Mouse (Mus musculus): ENCODE data around the gene Gatad2b. TPM values are rescaled to one million over a fixed set of nuclear protein-coding genes. Genes with fewer than 3 reads are reported as not detected.

Gene Gatad2b
- polyA plus RNA-seq, 1 experiment, result 0.37 TPM

DNA sequence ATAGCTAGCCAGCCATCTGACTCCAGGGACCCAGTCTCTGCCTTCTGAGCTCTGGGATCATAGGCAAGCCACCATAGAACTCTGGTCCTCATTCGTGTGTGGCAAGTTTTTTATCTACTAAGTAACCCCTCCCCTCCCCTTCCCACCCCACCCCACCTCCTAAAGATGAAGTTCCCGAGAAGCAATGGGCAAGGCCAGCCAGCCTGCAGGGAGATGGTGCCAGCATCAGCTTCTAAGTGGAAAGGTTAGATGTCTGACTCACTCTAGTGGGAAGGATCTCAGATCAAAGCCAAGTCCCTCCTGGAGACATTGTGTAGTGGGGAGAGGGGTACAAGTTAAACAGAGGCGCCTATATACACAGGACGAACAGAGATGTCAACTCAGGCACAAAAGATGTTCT is 98.0 kb downstream of the Gatad2b start:
- no peaks in the 10 kb centered on the region for H3K9me3 ChIP-seq (ENCODE audit: control insufficient read depth, low read length)
- TF ChIP-seq TAL1 (IDR thresholded peaks at IDR 0.05; ENCODE audit: low read length) (no peak), GATA1 (IDR thresholded peaks at IDR 0.05; ENCODE audit: low read length) (no peak)
- no peak overlapping the region for H3K4me3 ChIP-seq (replicated peaks)
- peaks cover 53% of the 10 kb centered on the region for H3K36me3 ChIP-seq (ENCODE audit: control insufficient read depth)
- peaks cover 34% of the 10 kb centered on the region for H3K27me3 ChIP-seq (ENCODE audit: control insufficient read depth)
- peaks cover 6% of the 10 kb centered on the region for H3K4me1 ChIP-seq (ENCODE audit: control insufficient read depth)

DNA sequence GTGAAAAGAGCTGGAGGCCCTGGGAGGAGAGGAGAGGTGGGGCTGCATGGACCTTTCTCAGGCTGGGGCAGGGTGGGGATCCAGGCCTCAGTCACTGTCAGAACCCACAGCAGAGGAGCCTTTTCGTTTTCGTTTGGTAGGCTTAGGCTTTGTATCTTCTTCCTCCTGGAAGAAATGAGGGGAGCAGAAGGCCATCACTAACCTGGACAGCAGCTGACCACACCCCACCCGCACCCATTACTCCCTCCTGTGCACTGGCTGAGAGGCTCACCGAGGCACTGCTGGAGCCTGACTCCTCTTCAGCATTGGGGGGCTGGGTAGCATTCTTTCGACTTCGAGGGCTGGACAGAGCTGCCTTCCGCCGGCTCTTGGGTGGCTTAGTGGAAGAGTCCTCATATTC is 99.0 kb downstream of the Gatad2b start:
- no peaks in the 10 kb centered on the region for H3K9me3 ChIP-seq (ENCODE audit: control insufficient read depth, low read length)
- no peak for TF ChIP-seq GATA1 (IDR thresholded peaks at IDR 0.05; ENCODE audit: low read length)
- no peak for TF ChIP-seq TAL1 (IDR thresholded peaks at IDR 0.05; ENCODE audit: low read length)
- peaks cover 62% of the 10 kb centered on the region for H3K36me3 ChIP-seq (ENCODE audit: control insufficient read depth)
- peaks cover 34% of the 10 kb centered on the region for H3K27me3 ChIP-seq (ENCODE audit: control insufficient read depth)
- H3K4me3 ChIP-seq (replicated peaks), result no peak overlapping the region
- H3K4me1 ChIP-seq (ENCODE audit: control insufficient read depth), result peaks cover 6% of the 10 kb centered on the region

DNA sequence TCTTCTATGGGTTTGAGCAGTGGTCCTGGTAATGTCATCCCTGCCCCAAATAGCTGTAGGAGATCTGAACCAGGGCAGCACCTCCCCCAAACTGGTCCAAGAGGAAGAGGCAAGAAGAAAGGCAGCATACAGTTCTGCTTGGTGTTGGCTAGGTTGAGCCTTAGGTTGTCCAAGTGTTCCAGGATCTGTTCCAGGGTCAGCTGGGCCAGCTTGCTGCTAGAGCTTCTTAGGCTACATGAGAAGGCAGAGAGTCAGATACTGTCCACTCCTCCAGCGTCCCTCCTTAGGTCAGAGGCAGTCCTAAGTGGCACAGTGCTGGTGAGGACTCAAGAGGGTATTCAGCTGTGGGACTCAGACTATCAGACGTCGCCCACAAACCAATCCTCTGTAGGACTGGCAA is 99.7 kb downstream of the Gatad2b start:
- Histone ChIP-seq H3K4me1 (ENCODE audit: control insufficient read depth) (peaks cover 6% of the 10 kb centered on the region), H3K27me3 (ENCODE audit: control insufficient read depth) (peaks cover 32% of the 10 kb centered on the region), H3K4me3 (replicated peaks) (no peak overlapping the region), H3K9me3 (ENCODE audit: control insufficient read depth, low read length) (no peaks in the 10 kb centered on the region), H3K36me3 (ENCODE audit: control insufficient read depth) (peaks cover 68% of the 10 kb centered on the region)
- no peak for TF ChIP-seq GATA1 (IDR thresholded peaks at IDR 0.05; ENCODE audit: low read length)
- TF ChIP-seq TAL1 (IDR thresholded peaks at IDR 0.05; ENCODE audit: low read length), result no peak

GRCm38 (mm10) chr3:90395629-90396028 is 102.7 kb downstream of the Gatad2b start:
- TF ChIP-seq TAL1 (IDR thresholded peaks at IDR 0.05; ENCODE audit: low read length), result no peak
- no peak for TF ChIP-seq GATA1 (IDR thresholded peaks at IDR 0.05; ENCODE audit: low read length)
- Histone ChIP-seq H3K9me3 (ENCODE audit: control insufficient read depth, low read length) (no peaks in the 10 kb centered on the region), H3K36me3 (ENCODE audit: control insufficient read depth) (peaks cover 92% of the 10 kb centered on the region)

DNA sequence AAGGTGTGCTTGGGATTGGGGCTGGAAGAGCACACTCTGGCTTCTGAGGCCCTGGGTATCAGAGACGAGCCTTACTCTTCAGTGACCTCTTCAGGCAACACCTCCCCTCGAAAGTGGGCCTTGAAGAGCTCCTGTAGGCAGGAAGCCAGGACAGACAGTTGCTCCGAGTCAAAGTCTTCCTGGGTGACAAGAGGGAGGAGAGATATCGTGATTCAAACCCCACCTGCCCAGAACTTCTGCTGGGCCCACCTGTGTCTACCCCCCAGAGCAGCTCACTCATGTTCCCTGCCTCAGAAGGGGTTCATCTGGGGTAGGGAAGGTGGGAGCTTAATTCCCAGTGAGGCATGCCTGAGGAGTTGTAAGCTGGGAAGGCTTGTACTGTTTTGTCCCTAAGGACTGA is 108.0 kb downstream of the Gatad2b start:
- H3K36me3 ChIP-seq (ENCODE audit: control insufficient read depth), result peaks cover 95% of the 10 kb centered on the region
- H3K4me1 ChIP-seq (ENCODE audit: control insufficient read depth), result no peaks in the 10 kb centered on the region

More at GRCm38 (mm10) chr3:90395629-90396028, 102.7 kb downstream of the Gatad2b start:
- Histone ChIP-seq H3K4me1 (ENCODE audit: control insufficient read depth) (no peaks in the 10 kb centered on the region), H3K27me3 (ENCODE audit: control insufficient read depth) (peaks cover 2% of the 10 kb centered on the region), H3K4me3 (replicated peaks) (no peak overlapping the region)

DNA sequence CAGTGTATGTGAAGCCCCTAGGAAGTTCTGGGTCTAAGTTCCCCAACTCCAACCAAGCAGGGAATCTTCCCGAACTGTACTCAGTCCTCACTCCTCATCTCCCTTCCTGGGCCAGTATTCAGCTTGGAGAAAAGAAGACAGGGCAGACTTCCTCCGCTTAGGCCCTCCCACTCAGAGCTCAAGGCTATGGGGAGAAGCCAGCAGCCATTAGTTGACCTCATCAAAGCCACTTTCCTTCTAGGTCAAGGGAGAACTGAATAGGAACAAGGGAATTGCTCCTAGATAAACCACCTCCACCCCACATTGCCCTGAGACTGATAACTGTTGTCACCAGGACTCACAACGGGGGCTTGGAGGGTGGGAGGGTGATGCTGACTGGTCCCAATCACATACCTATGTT is 111.1 kb downstream of the Gatad2b start:
- Histone ChIP-seq H3K36me3 (ENCODE audit: control insufficient read depth) (peaks cover 100% of the 10 kb centered on the region), H3K27me3 (ENCODE audit: control insufficient read depth) (no peaks in the 10 kb centered on the region), H3K4me1 (ENCODE audit: control insufficient read depth) (no peaks in the 10 kb centered on the region), H3K4me3 (replicated peaks) (no peak overlapping the region), H3K9me3 (ENCODE audit: control insufficient read depth, low read length) (no peaks in the 10 kb centered on the region)
- TF ChIP-seq GATA1 (IDR thresholded peaks at IDR 0.05; ENCODE audit: low read length) (no peak), TAL1 (IDR thresholded peaks at IDR 0.05; ENCODE audit: low read length) (no peak)

More for the DNA sequence above, 108.0 kb downstream of the Gatad2b start:
- Histone ChIP-seq H3K4me3 (replicated peaks) (no peak overlapping the region), H3K9me3 (ENCODE audit: control insufficient read depth, low read length) (no peaks in the 10 kb centered on the region), H3K27me3 (ENCODE audit: control insufficient read depth) (no peaks in the 10 kb centered on the region)
- TF ChIP-seq GATA1 (IDR thresholded peaks at IDR 0.05; ENCODE audit: low read length), result no peak
- TF ChIP-seq TAL1 (IDR thresholded peaks at IDR 0.05; ENCODE audit: low read length), result no peak

DNA sequence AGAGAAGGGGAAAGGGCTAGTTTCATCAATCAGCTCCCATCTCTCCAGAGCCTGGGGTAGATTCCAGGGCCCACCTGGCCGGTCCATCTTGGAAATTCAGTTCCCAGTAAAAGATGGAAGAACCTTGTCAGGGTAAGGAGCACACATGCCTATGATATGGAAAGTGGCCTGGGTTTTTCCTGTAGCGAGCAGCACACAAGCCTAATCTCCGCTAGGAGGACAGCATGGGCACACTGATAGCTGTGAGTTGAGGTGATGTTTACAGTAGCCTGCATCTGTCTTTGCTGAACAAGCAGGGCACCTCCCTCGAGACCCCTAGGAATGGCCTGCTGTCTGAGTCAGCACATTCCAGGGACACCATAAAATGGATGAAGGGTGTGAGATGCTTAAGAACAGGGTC is 111.6 kb downstream of the Gatad2b start:
- peaks cover 100% of the 10 kb centered on the region for H3K36me3 ChIP-seq (ENCODE audit: control insufficient read depth)

DNA sequence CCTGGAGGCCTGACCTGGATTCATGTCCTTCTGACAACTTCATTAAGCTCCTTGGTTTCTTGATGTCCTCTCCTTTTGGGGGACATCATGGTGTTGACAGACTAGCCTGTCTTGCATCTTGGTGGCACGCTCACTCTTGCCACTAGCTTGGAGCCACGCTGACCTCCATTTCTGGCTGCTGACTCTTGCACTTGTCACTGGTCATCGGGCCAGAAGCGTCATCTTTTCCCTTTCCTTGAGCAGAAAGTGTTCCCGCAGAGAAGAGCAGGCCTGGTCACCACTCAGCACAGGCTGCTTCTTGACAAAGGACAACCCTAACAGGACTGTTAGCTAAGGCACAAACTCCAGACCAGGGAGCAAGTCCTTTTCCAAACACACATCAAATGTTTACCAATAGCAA is 113.4 kb downstream of the Gatad2b start:
- peaks cover 99% of the 10 kb centered on the region for H3K36me3 ChIP-seq (ENCODE audit: control insufficient read depth)
- no peaks in the 10 kb centered on the region for H3K4me1 ChIP-seq (ENCODE audit: control insufficient read depth)
- H3K9me3 ChIP-seq (ENCODE audit: control insufficient read depth, low read length), result no peaks in the 10 kb centered on the region
- no peak for TF ChIP-seq GATA1 (IDR thresholded peaks at IDR 0.05; ENCODE audit: low read length)
- no peak overlapping the region for H3K4me3 ChIP-seq (replicated peaks)
- no peaks in the 10 kb centered on the region for H3K27me3 ChIP-seq (ENCODE audit: control insufficient read depth)

More for the DNA sequence above, 111.6 kb downstream of the Gatad2b start:
- H3K4me3 ChIP-seq (replicated peaks), result no peak overlapping the region
- no peaks in the 10 kb centered on the region for H3K4me1 ChIP-seq (ENCODE audit: control insufficient read depth)
- H3K27me3 ChIP-seq (ENCODE audit: control insufficient read depth), result no peaks in the 10 kb centered on the region
- no peaks in the 10 kb centered on the region for H3K9me3 ChIP-seq (ENCODE audit: control insufficient read depth, low read length)
- TF ChIP-seq TAL1 (IDR thresholded peaks at IDR 0.05; ENCODE audit: low read length) (no peak), GATA1 (IDR thresholded peaks at IDR 0.05; ENCODE audit: low read length) (no peak)

- H3K27me3 ChIP-seq (ENCODE audit: control insufficient read depth), result no peaks in the 10 kb centered on the region
- H3K9me3 ChIP-seq (ENCODE audit: control insufficient read depth, low read length), result no peaks in the 10 kb centered on the region
- H3K36me3 ChIP-seq (ENCODE audit: control insufficient read depth), result peaks cover 98% of the 10 kb centered on the region
- TF ChIP-seq TAL1 (IDR thresholded peaks at IDR 0.05; ENCODE audit: low read length) (no peak), GATA1 (IDR thresholded peaks at IDR 0.05; ENCODE audit: low read length) (no peak)
- H3K4me3 ChIP-seq (replicated peaks), result no peak overlapping the region
- H3K4me1 ChIP-seq (ENCODE audit: control insufficient read depth), result no peaks in the 10 kb centered on the region; the same call in 1 of the 2 replicates
Observed at GRCm38 (mm10) chr3:90408721-90409120, 115.7 kb downstream of the Gatad2b start.

Data from erythroblast, embryonic 14.5 days (primary cell).